Mouse (Mus musculus) liver, postnatal 0 days (tissue): Measurements from ENCODE around the gene Slc25a43.

ENCODE experiments used
- CTCF ChIP-seq: sonication (generic); IDR thresholded peaks from 2 replicates; pipeline ENCODE4 v1.5.1; 2016; ENCODE audit warnings: antibody characterized with exemption, low read depth
- EP300 ChIP-seq: IDR thresholded peaks from 2 replicates; pipeline ENCODE4 v1.6.1; 2016; ENCODE audit warnings: antibody characterized with exemption, low read depth, mild to moderate bottlenecking

GRCm38 (mm10) chrX:36767386-36767785 lies 23.9 kb downstream of the Slc25a43 start:
- no peak for TF ChIP-seq CTCF
- no peak for TF ChIP-seq EP300
